Mouse (Mus musculus) lung, postnatal 0 days (tissue): ENCODE measurements around the gene Usp6nl.

Experiments used
- CTCF ChIP-seq: IDR thresholded peaks from 2 replicates; pipeline ENCODE4 v1.5.1; 2016; ENCODE audit warnings: antibody characterized with exemption, mild to moderate bottlenecking
- EP300 ChIP-seq: IDR thresholded peaks from 2 replicates; pipeline ENCODE4 v1.6.1; 2016; ENCODE audit warnings: antibody characterized with exemption, mild to moderate bottlenecking, control low read depth

DNA sequence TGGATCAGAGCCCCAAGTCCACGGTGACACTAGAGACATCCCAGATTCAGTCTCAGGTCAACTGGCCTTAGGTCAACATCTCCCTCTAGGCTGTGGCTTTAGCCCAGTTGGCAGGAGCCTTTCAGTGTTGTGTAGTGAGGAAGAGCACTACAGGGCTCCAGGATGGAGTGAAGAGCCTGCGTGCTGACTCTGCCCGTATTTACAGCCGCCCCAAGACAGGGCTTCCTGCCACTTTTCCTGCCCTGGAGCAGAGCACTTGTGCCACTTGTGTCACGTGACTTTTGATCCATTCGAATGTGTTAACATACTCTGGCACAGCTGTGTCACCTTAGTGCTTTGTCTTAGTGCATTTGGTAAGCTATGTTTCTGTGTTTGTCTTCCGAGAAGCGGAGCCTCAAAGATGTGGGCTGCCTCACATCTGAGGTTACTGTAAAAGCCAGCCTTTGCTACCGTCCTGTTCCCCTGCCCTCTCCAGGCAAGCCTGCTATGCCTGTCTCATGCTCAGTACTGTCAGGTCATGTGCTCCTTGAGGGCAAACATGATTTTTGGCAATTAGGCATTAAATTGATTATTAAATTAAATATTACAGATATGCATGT, 15.7 kb downstream of the Usp6nl start:
- TF ChIP-seq CTCF (no peak), EP300 (no peak)
